In genomic region chr3:6400871-6401270, GRCm38 (mm10) we compare ENCODE assay signal across 18 mouse cellular contexts.
"Had no signal": no experiment of that assay in that cellular context is flagged by ENCODE, and none has a peak within 500 bp of the region (broad histone marks: within the 10 kb centered on the region; RNA-seq: fewer than 3 reads in every experiment).

No protein-coding gene starts in this region.

- H3K27me3 ChIP-seq: midbrain, embryonic 12.5 days; neural tube, embryonic 13.5 days; neural tube, embryonic 15.5 days had no signal

- H3K27ac ChIP-seq: midbrain, embryonic 10.5 days; midbrain, embryonic 12.5 days; neural tube, embryonic 13.5 days; neural tube, embryonic 15.5 days had no signal

- DNase-seq: lung, embryonic 14.5 days; lung, postnatal 10 days; lung, postnatal 4 days; midbrain, embryonic 14.5 days; retina, postnatal 1 day; right cerebral cortex, adult 18-20 months; right cerebral cortex, postnatal 25 days; right cerebral cortex, postnatal 4 days; spleen, adult 18-20 months; thymus, adult 18-20 months; thymus, postnatal 14 days; thymus, postnatal 36 days had no signal

- H3K9me3 ChIP-seq: midbrain, embryonic 10.5 days; midbrain, embryonic 12.5 days; neural tube, embryonic 13.5 days; neural tube, embryonic 15.5 days had no signal

- H3K4me3 ChIP-seq: midbrain, embryonic 10.5 days; midbrain, embryonic 12.5 days; myocyte; neural tube, embryonic 13.5 days; neural tube, embryonic 15.5 days had no signal

- ATAC-seq: midbrain, embryonic 16.5 days had no signal

- H3K9ac ChIP-seq: lung, embryonic 14.5 days; midbrain, embryonic 12.5 days; neural tube, embryonic 13.5 days; neural tube, embryonic 15.5 days had no signal

- H3K4me2 ChIP-seq: lung, embryonic 14.5 days; midbrain, embryonic 12.5 days; neural tube, embryonic 13.5 days; neural tube, embryonic 15.5 days had no signal

- H3K4me1 ChIP-seq: midbrain, embryonic 10.5 days; midbrain, embryonic 12.5 days; neural tube, embryonic 13.5 days; neural tube, embryonic 15.5 days had no signal

- H3K36me3 ChIP-seq: midbrain, embryonic 10.5 days; midbrain, embryonic 12.5 days; neural tube, embryonic 13.5 days; neural tube, embryonic 15.5 days had no signal
